Mouse (Mus musculus) testis, postnatal 10 days (tissue): ENCODE measurements around the gene Lin7b.
"Not testable (repeated sequence)": the region's sequence is repeated elsewhere in the genome, so short reads cannot be mapped to it uniquely, and the experiment has no call there.

Experiments
- DNase-seq: peaks from one replicate; pipeline ENCODE4 v3.0.0; 2021; ENCODE audit warnings: low spot score

Gene Lin7b

GRCm38 (mm10) chr7:45395578-45396336 is 25.4 kb upstream of the Lin7b start, which contains the start of gene Snrnp70:
Snrnp70 (minus strand) TSS chr7:45395742.
- DNase-seq: peak; percentile 100

- no peak for DNase-seq
These were observed 24.8 kb upstream of the Lin7b start for GRCm38 (mm10) chr7:45395129-45395541.

GRCm38 (mm10) chr7:45386077-45386476 is 15.7 kb upstream of the Lin7b start:
- DNase-seq: no peak

GRCm38 (mm10) chr7:45376057-45376456 is 5.7 kb upstream of the Lin7b start:
- DNase-seq: no peak

- no peak for DNase-seq
These were observed 4.2 kb upstream of the Lin7b start for GRCm38 (mm10) chr7:45374620-45375019.

GRCm38 (mm10) chr7:45372371-45372770 is 2.0 kb upstream of the Lin7b start:
- no peak for DNase-seq

- peak; percentile 37 for DNase-seq
These were observed 428 bp downstream of the Lin7b start for GRCm38 (mm10) chr7:45369836-45370474.

- DNase-seq: peak; percentile 52
These were observed 1.2 kb downstream of the Lin7b start for GRCm38 (mm10) chr7:45369022-45369745.

- DNase-seq: no peak
These were observed 2.2 kb downstream of the Lin7b start for GRCm38 (mm10) chr7:45368178-45368577.

- DNase-seq: peak; percentile 99
These were observed 3.1 kb downstream of the Lin7b start for GRCm38 (mm10) chr7:45367020-45367880.

GRCm38 (mm10) chr7:45366652-45367019 is 3.7 kb downstream of the Lin7b start, which contains the start of gene Ppfia3:
Ppfia3 (minus strand) TSS chr7:45367019.
- no peak for DNase-seq

GRCm38 (mm10) chr7:45365742-45366651 is 4.4 kb downstream of the Lin7b start:
- DNase-seq: peak; percentile 86

- no peak for DNase-seq
These were observed 6.4 kb downstream of the Lin7b start for GRCm38 (mm10) chr7:45363983-45364382.

GRCm38 (mm10) chr7:45362801-45363200 is 7.6 kb downstream of the Lin7b start:
- DNase-seq: peak; percentile 60

GRCm38 (mm10) chr7:45361243-45361804 is 9.1 kb downstream of the Lin7b start:
- DNase-seq: peak; percentile 85

GRCm38 (mm10) chr7:45360404-45361125 is 9.8 kb downstream of the Lin7b start:
- DNase-seq: peak; percentile 68

- not testable (repeated sequence) for DNase-seq
These were observed 11.3 kb downstream of the Lin7b start for GRCm38 (mm10) chr7:45359081-45359480.

GRCm38 (mm10) chr7:45356087-45356486 is 14.3 kb downstream of the Lin7b start:
- DNase-seq: peak; percentile 56

- no peak for DNase-seq
These were observed 14.9 kb downstream of the Lin7b start for GRCm38 (mm10) chr7:45355318-45356020.
